Mouse (Mus musculus): ENCODE measurements around the gene Mast4. TPM values are rescaled to one million over a fixed set of nuclear protein-coding genes. Genes with fewer than 3 reads are reported as not detected.
A peak's percentile ranks its signal among the peaks of the same experiment; 100 is the strongest.

Gene Mast4
- total and polyA plus RNA-seq, 2 experiments = 0.83 to 5.3 TPM

DNA sequence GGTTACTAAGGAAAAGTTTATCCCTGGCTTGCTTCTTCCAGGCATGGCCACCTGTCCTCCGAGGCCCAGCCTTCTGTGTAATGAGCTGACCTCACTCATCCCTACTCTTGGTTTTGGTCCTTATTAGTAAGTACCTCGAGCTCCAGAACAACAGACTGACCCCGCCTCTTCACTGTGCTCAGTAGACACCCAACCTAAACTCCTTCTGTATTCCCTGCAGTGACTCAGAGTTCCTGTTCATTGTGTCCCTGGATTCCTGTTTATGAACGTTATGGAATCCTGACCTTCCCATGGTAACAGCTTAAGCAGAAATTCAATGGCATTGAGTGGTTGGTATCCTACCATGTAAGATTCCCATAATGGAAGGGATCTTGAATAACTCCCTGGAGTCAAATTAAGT is 464.8 kb downstream of the Mast4 start:
- Histone ChIP-seq H3K27me3 (ENCODE audit: control insufficient read depth, insufficient read depth, low read length) (no peaks in the 10 kb centered on the region), H3K79me2 (ENCODE audit: control insufficient read depth, insufficient read depth, low read length) (peaks cover 13% of the 10 kb centered on the region; the same call in 1 of the 2 replicates), H3K27ac (replicated peaks; ENCODE audit: insufficient read depth, low read depth, low read length) (no peak overlapping the region), H3K4me3 (ENCODE audit: insufficient read depth, low read depth, low read length) (no peak overlapping the region), H3K4me1 (ENCODE audit: control insufficient read depth, insufficient read depth, low read length) (no peaks in the 10 kb centered on the region), H3K9ac (ENCODE audit: low read depth, low read length) (no peak overlapping the region), H3K36me3 (ENCODE audit: control insufficient read depth, insufficient read depth, low read length) (no peaks in the 10 kb centered on the region; the same call in 1 of the 2 replicates)
- 91% methylated on average over 4 of the region's 4 CpGs for WGBS
- TF ChIP-seq POLR2A (IDR thresholded peaks at IDR 0.05; ENCODE audit: extremely low read depth, insufficient read depth, low read length) (no peak), CTCF (IDR thresholded peaks at IDR 0.05; ENCODE audit: low read depth, low read length) (no peak)
- DNase-seq (ENCODE audit: extremely low read depth, low read depth, low spot score) = no peak

- no peak overlapping the region for H3K9ac ChIP-seq (ENCODE audit: low read depth, low read length)
- no peak overlapping the region for H3K4me3 ChIP-seq (ENCODE audit: insufficient read depth, low read depth, low read length)
- H3K4me1 ChIP-seq (ENCODE audit: control insufficient read depth, insufficient read depth, low read length) = no peaks in the 10 kb centered on the region; the same call in 1 of the 2 replicates
- no peak overlapping the region for H3K27ac ChIP-seq (replicated peaks; ENCODE audit: insufficient read depth, low read depth, low read length)
- no peak for DNase-seq (ENCODE audit: extremely low read depth, low read depth, low spot score)
- H3K36me3 ChIP-seq (ENCODE audit: control insufficient read depth, insufficient read depth, low read length) = no peaks in the 10 kb centered on the region; the same call in 1 of the 2 replicates
- peaks cover 6% of the 10 kb centered on the region; the same call in 1 of the 2 replicates for H3K79me2 ChIP-seq (ENCODE audit: control insufficient read depth, insufficient read depth, low read length)
- no peaks in the 10 kb centered on the region for H3K27me3 ChIP-seq (ENCODE audit: control insufficient read depth, insufficient read depth, low read length)
- TF ChIP-seq POLR2A (IDR thresholded peaks at IDR 0.05; ENCODE audit: extremely low read depth, insufficient read depth, low read length) (no peak), CTCF (IDR thresholded peaks at IDR 0.05; ENCODE audit: low read depth, low read length) (no peak)
Measured at GRCm38 (mm10) chr13:102866816-102867215, 467.5 kb downstream of the Mast4 start.

DNA sequence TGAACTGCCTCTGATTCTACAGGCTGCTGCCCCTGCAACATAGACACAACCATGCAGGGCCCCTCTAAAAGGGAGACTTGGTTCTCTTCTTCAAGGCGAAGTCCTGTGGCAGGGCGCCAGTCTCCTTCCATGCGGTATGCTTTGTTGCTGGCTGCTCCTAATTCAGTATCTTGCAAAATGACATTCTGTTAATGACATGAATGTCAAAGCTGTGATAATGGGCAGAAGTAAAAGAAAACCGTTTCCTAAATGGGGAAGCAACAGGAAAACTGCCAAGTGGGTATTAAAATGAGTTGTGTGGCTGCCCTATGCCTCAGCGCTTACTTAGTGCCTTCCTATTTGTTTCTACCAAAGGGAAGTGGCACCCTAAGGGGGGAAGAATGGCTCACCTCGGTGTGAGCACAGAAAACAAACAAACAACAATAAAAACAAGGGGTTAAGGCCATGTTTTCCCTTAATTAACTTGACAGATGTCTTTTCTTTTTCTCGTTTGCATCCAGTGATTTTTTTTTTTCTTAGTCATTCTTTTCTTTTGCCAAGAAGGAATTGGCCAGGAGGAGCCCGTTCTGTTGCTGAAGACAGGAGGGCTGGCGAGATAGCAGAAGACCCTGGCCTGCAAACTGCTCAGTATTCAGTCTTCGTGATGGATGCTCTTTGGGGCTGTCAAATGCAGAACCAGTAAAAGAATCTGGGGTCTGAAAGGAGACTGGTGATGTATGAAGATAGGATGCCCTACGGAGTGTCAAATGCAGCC is 468.1 kb downstream of the Mast4 start:
- Histone ChIP-seq H3K79me2 (ENCODE audit: control insufficient read depth, insufficient read depth, low read length) (peaks cover 6% of the 10 kb centered on the region; the same call in 1 of the 2 replicates), H3K4me3 (ENCODE audit: insufficient read depth, low read depth, low read length) (no peak overlapping the region), H3K4me1 (ENCODE audit: control insufficient read depth, insufficient read depth, low read length) (no peaks in the 10 kb centered on the region; the same call in 1 of the 2 replicates), H3K9ac (ENCODE audit: low read depth, low read length) (no peak overlapping the region), H3K27me3 (ENCODE audit: control insufficient read depth, insufficient read depth, low read length) (no peaks in the 10 kb centered on the region), H3K27ac (replicated peaks; ENCODE audit: insufficient read depth, low read depth, low read length) (no peak overlapping the region), H3K36me3 (ENCODE audit: control insufficient read depth, insufficient read depth, low read length) (no peaks in the 10 kb centered on the region; the same call in 1 of the 2 replicates)
- WGBS = 78% methylated on average over 11 of the region's 11 CpGs
- no peak for DNase-seq (ENCODE audit: extremely low read depth, low read depth, low spot score)
- TF ChIP-seq POLR2A (IDR thresholded peaks at IDR 0.05; ENCODE audit: extremely low read depth, insufficient read depth, low read length) (no peak), CTCF (IDR thresholded peaks at IDR 0.05; ENCODE audit: low read depth, low read length) (no peak)

GRCm38 (mm10) chr13:102865494-102865893 is 468.8 kb downstream of the Mast4 start:
- no peak overlapping the region for H3K9ac ChIP-seq (ENCODE audit: low read depth, low read length)
- H3K36me3 ChIP-seq (ENCODE audit: control insufficient read depth, insufficient read depth, low read length) = no peaks in the 10 kb centered on the region; the same call in 1 of the 2 replicates
- no peak overlapping the region for H3K27ac ChIP-seq (replicated peaks; ENCODE audit: insufficient read depth, low read depth, low read length)
- H3K4me1 ChIP-seq (ENCODE audit: control insufficient read depth, insufficient read depth, low read length) = no peaks in the 10 kb centered on the region; the same call in 1 of the 2 replicates
- H3K4me3 ChIP-seq (ENCODE audit: insufficient read depth, low read depth, low read length) = no peak overlapping the region
- 74% methylated on average over 3 of the region's 3 CpGs for WGBS
- TF ChIP-seq CTCF (IDR thresholded peaks at IDR 0.05; ENCODE audit: low read depth, low read length) (no peak), POLR2A (IDR thresholded peaks at IDR 0.05; ENCODE audit: extremely low read depth, insufficient read depth, low read length) (no peak)
- H3K27me3 ChIP-seq (ENCODE audit: control insufficient read depth, insufficient read depth, low read length) = no peaks in the 10 kb centered on the region
- no peak for DNase-seq (ENCODE audit: extremely low read depth, low read depth, low spot score)
- H3K79me2 ChIP-seq (ENCODE audit: control insufficient read depth, insufficient read depth, low read length) = peaks cover 6% of the 10 kb centered on the region; the same call in 1 of the 2 replicates

DNA sequence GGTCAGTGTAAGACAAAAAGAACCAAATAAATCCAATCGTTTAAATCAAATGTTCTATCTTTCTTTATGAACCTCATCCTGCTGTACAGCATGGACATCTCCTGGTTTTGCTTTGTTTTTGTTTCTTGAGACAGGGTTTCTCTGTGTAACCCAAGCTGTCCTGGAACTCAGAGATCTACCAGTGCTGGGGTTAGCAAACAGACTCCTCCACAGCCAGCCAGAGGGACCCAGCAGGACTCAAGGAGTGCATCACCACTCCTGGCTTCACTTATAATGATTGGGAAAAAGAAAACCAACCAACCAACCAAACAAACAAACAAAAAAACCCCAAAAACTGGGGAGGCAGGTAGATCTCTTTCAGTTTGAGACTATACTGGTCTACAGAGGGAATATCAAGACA is 469.5 kb downstream of the Mast4 start:
- no peak for TF ChIP-seq CTCF (IDR thresholded peaks at IDR 0.05; ENCODE audit: low read depth, low read length)
- no peak for TF ChIP-seq POLR2A (IDR thresholded peaks at IDR 0.05; ENCODE audit: extremely low read depth, insufficient read depth, low read length)
- no peak for DNase-seq (ENCODE audit: extremely low read depth, low read depth, low spot score)
- H3K27ac ChIP-seq (replicated peaks; ENCODE audit: insufficient read depth, low read depth, low read length) = no peak overlapping the region
- 74% methylated on average over 1 of the region's 1 CpGs for WGBS
- no peaks in the 10 kb centered on the region; the same call in 1 of the 2 replicates for H3K4me1 ChIP-seq (ENCODE audit: control insufficient read depth, insufficient read depth, low read length)
- H3K79me2 ChIP-seq (ENCODE audit: control insufficient read depth, insufficient read depth, low read length) = peaks cover 2% of the 10 kb centered on the region; the same call in 1 of the 2 replicates
- H3K36me3 ChIP-seq (ENCODE audit: control insufficient read depth, insufficient read depth, low read length) = no peaks in the 10 kb centered on the region; the same call in 1 of the 2 replicates
- no peak overlapping the region for H3K9ac ChIP-seq (ENCODE audit: low read depth, low read length)
- no peaks in the 10 kb centered on the region for H3K27me3 ChIP-seq (ENCODE audit: control insufficient read depth, insufficient read depth, low read length)
- no peak overlapping the region for H3K4me3 ChIP-seq (ENCODE audit: insufficient read depth, low read depth, low read length)

DNA sequence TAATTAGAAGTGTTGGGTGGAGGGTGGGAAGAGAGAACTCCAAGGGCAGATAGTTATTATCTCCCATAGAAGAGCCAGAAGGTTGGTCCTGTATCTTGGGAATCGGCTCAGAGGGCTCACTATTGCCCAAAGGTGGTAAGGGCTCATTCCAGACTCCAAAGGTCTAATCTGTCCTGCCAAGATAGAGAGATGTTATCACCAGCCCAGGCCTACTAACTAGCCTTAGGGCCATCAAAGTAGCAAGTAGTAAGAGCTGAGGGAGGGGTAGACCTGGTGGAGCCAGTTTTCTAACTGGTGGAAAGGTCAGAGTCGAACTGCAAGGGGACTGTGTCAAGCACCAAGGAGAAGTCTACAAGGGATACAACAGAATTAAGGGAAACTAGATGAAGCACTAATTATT is 470.2 kb downstream of the Mast4 start:
- DNase-seq (ENCODE audit: extremely low read depth, low read depth, low spot score) = peak; percentile 79
- 39% methylated on average over 2 of the region's 2 CpGs for WGBS
- Histone ChIP-seq H3K36me3 (ENCODE audit: control insufficient read depth, insufficient read depth, low read length) (no peaks in the 10 kb centered on the region; the same call in 1 of the 2 replicates), H3K27ac (replicated peaks; ENCODE audit: insufficient read depth, low read depth, low read length) (no peak overlapping the region), H3K4me3 (ENCODE audit: insufficient read depth, low read depth, low read length) (no peak overlapping the region), H3K4me1 (ENCODE audit: control insufficient read depth, insufficient read depth, low read length) (no peaks in the 10 kb centered on the region; the same call in 1 of the 2 replicates), H3K79me2 (ENCODE audit: control insufficient read depth, insufficient read depth, low read length) (peaks cover 2% of the 10 kb centered on the region; the same call in 1 of the 2 replicates), H3K27me3 (ENCODE audit: control insufficient read depth, insufficient read depth, low read length) (no peaks in the 10 kb centered on the region), H3K9ac (ENCODE audit: low read depth, low read length) (no peak overlapping the region)
- TF ChIP-seq CTCF (IDR thresholded peaks at IDR 0.05; ENCODE audit: low read depth, low read length) (no peak), POLR2A (IDR thresholded peaks at IDR 0.05; ENCODE audit: extremely low read depth, insufficient read depth, low read length) (no peak)
